Mouse (Mus musculus): ENCODE data around the gene Mff. TPM values are rescaled to one million over a fixed set of nuclear protein-coding genes. Genes with fewer than 3 reads are reported as not detected.

Mff gene
- 157 and 188 TPM in 2 replicates for polyA plus RNA-seq (2015; fragmentation: Nextera tagmentation; extraction: Ambion mirVana)

- peaks cover under 1% of the 10 kb centered on the region; the same call in 1 of the 2 replicates for H3K36me3 ChIP-seq
- ATAC-seq: peak; percentile 99
- H3K4me3 ChIP-seq (replicated peaks): peak within 1 kb of the TSS; percentile 76
- WGBS: 10% methylated on average over 38 of the region's 38 CpGs
- peak within 1 kb of the TSS; percentile 93 for H3K9ac ChIP-seq
- peaks cover 5% of the 10 kb centered on the region for H3K4me1 ChIP-seq (replicated peaks)
- peak within 1 kb of the TSS; percentile 77 for H3K4me2 ChIP-seq (replicated peaks)
- H3K9me3 ChIP-seq: no peaks in the 10 kb centered on the region
- H3K27ac ChIP-seq: peak within 1 kb of the TSS; percentile 66
- no peaks in the 10 kb centered on the region for H3K27me3 ChIP-seq (replicated peaks)
Observed at GRCm38 (mm10) chr1:82724339-82725025, at the start of gene Mff. Gene Mff, plus strand, starts transcription at chr1:82724890.

GRCm38 (mm10) chr1:82686328-82686727, 38.4 kb upstream of the Mff start:
- no peak overlapping the region for H3K4me2 ChIP-seq (replicated peaks)
- WGBS: 78% methylated on average over 5 of the region's 5 CpGs
- H3K4me3 ChIP-seq (replicated peaks): no peak overlapping the region

GRCm38 (mm10) chr1:82686866-82687265, 37.8 kb upstream of the Mff start:
- 89% methylated on average over 2 of the region's 2 CpGs for WGBS
- Histone ChIP-seq H3K4me3 (replicated peaks) (no peak overlapping the region), H3K36me3 (no peaks in the 10 kb centered on the region), H3K27me3 (replicated peaks) (no peaks in the 10 kb centered on the region), H3K4me1 (replicated peaks) (no peaks in the 10 kb centered on the region), H3K9me3 (no peaks in the 10 kb centered on the region), H3K4me2 (replicated peaks) (no peak overlapping the region), H3K27ac (no peak overlapping the region), H3K9ac (no peak overlapping the region)
- ATAC-seq: no peak

More at GRCm38 (mm10) chr1:82686328-82686727, 38.4 kb upstream of the Mff start:
- H3K9ac ChIP-seq: no peak overlapping the region
- no peak for ATAC-seq
- no peaks in the 10 kb centered on the region for H3K9me3 ChIP-seq
- no peak overlapping the region for H3K27ac ChIP-seq
- no peaks in the 10 kb centered on the region for H3K36me3 ChIP-seq
- H3K4me1 ChIP-seq (replicated peaks): no peaks in the 10 kb centered on the region
- H3K27me3 ChIP-seq (replicated peaks): no peaks in the 10 kb centered on the region

- H3K36me3 ChIP-seq: no peaks in the 10 kb centered on the region
- 87% methylated on average over 6 of the region's 6 CpGs for WGBS
- H3K9me3 ChIP-seq: no peaks in the 10 kb centered on the region
Observed at GRCm38 (mm10) chr1:82687931-82688330, 36.8 kb upstream of the Mff start.

GRCm38 (mm10) chr1:82695915-82696314, 28.8 kb upstream of the Mff start:
- H3K27ac ChIP-seq: no peak overlapping the region
- no peaks in the 10 kb centered on the region for H3K27me3 ChIP-seq (replicated peaks)
- H3K4me2 ChIP-seq (replicated peaks): no peak overlapping the region
- no peaks in the 10 kb centered on the region for H3K9me3 ChIP-seq
- no peak for ATAC-seq
- H3K4me1 ChIP-seq (replicated peaks): no peaks in the 10 kb centered on the region
- H3K36me3 ChIP-seq: no peaks in the 10 kb centered on the region
- H3K4me3 ChIP-seq (replicated peaks): no peak overlapping the region
- 52% methylated on average over 3 of the region's 3 CpGs for WGBS
- H3K9ac ChIP-seq: no peak overlapping the region

More at GRCm38 (mm10) chr1:82687931-82688330, 36.8 kb upstream of the Mff start:
- Histone ChIP-seq H3K27ac (no peak overlapping the region), H3K27me3 (replicated peaks) (no peaks in the 10 kb centered on the region), H3K4me2 (replicated peaks) (no peak overlapping the region), H3K9ac (no peak overlapping the region), H3K4me1 (replicated peaks) (no peaks in the 10 kb centered on the region), H3K4me3 (replicated peaks) (no peak overlapping the region)
- ATAC-seq: no peak

DNA sequence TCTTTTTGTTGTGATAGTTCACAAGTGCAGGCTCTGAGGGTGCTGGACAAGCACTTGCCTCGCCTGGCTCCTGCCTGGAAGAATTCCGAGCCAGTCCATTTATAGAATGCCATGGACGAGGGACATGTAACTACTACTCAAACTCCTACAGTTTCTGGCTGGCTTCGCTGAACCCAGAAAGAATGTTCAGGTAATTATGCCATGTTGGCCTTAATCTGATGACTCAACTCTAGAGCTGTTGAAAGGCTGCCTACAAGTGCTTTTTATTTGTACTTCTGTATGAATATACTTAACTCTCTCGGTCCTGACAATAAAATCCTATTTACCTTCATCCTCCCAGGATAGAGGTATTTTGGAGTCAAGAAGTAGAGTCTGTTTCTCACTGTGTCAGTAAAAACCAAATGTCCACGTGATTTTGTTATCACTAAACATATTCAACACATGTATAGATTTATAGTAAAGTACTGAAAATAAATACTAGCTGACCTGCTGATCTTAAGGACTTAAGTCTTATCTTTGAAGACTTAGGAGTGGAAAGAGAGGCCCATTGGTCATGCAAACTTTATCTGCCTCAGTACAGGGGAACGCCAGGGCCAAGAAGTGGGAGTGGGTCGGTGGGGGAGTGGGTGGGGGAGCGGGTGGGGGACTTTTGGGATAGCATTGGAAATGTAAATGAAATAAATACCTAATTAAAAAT, 6.7 kb upstream of the Mff start:
- Histone ChIP-seq H3K27me3 (replicated peaks) (no peaks in the 10 kb centered on the region), H3K4me1 (replicated peaks) (no peaks in the 10 kb centered on the region), H3K36me3 (no peaks in the 10 kb centered on the region), H3K4me2 (replicated peaks) (no peak overlapping the region), H3K9me3 (no peaks in the 10 kb centered on the region), H3K27ac (no peak overlapping the region), H3K4me3 (replicated peaks) (no peak overlapping the region), H3K9ac (no peak overlapping the region)
- no peak for ATAC-seq
- 71% methylated on average over 9 of the region's 9 CpGs for WGBS

DNA sequence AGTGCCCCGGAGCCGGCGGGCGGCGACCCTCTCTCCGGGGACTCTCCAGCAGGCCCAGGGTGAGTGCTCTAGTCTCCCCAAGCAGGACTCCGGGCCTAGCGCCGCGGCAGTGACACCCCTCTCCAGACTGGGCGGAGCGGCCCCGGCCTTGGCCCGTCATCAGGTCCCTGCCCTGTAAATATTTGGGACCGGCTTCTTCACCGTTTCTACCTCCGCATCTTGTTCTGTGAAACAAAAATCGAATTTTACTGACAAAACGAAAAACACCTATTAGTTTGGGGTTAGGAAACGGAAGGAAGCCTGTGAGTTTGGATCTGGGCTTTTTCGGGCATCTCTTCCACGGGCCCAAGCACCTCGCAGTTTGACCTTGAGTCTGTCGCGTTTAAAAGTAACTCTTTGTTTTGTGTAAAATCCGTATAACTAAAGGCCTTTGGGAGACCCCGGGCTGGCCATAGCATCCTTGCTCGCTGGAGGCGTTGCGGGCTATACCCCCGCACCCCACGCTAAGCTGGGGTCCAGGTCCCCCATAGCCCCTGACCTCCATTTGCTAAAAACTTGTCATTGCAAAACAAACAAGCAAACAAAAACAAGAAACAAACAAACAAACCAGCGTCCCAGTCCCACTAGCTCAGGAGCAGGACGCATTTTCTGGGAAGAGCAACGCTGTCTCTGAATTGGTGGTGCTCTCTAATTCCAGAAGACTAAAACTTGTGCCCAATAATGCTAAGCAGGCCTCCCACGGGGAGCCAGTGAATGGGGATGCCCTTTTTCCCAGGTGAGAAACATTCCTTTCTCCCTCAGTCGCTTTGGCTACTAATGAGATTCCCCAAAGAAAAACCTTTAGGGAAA, 560 bp downstream of the Mff start:
- no peaks in the 10 kb centered on the region for H3K27me3 ChIP-seq (replicated peaks)
- 1% methylated on average over 37 of the region's 37 CpGs for WGBS
- H3K9me3 ChIP-seq: no peaks in the 10 kb centered on the region
- H3K4me1 ChIP-seq (replicated peaks): peaks cover 5% of the 10 kb centered on the region
- H3K9ac ChIP-seq: peak overlapping the region; percentile 93
- H3K27ac ChIP-seq: peak overlapping the region; percentile 66
- H3K36me3 ChIP-seq: peaks cover 5% of the 10 kb centered on the region
- H3K4me3 ChIP-seq (replicated peaks): peak overlapping the region; percentile 76
- ATAC-seq: peak; percentile 98
- peak overlapping the region; percentile 77 for H3K4me2 ChIP-seq (replicated peaks)

DNA sequence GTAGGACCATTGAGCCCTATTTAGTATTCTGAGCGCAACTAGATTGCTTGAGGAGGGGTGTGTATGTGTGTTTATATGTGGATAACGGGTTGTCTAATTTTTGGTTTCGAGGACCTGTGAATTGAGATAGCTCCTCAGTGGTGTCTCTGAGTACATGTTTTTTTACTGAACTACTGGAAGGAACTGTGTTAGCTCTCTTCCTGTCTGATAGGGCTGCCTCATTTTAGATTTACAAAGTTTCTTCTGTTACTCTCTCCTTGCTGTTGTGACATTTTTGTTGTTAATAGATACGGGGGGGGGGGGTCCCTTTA, 1.1 kb downstream of the Mff start:
- peaks cover 7% of the 10 kb centered on the region for H3K36me3 ChIP-seq
- H3K9ac ChIP-seq: peak overlapping the region; percentile 93
- H3K27me3 ChIP-seq (replicated peaks): no peaks in the 10 kb centered on the region
- no peak for ATAC-seq
- H3K27ac ChIP-seq: no peak overlapping the region
- peak overlapping the region; percentile 77 for H3K4me2 ChIP-seq (replicated peaks)
- WGBS: 49% methylated on average over 4 of the region's 4 CpGs
- peaks cover 5% of the 10 kb centered on the region for H3K4me1 ChIP-seq (replicated peaks)
- no peaks in the 10 kb centered on the region for H3K9me3 ChIP-seq
- H3K4me3 ChIP-seq (replicated peaks): peak overlapping the region; percentile 76

DNA sequence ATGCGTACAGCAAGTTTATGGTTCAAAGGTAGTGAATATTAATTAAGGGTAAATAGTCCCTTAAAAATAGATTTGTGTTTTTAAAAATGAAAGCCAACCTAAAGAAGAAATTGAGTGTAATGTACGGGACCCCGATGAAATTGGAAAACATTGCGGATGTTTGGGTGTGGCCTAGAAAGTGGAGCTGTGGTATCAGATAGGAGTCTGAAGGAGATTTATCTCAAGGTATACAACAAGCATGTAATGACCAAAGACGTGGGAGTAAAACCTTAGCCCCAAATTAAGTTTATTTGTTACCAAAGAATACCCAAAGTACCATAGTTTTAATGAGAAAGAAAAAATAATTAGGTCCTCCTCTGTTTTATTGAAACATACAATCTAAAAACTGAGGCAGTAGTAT, 1.8 kb downstream of the Mff start:
- Histone ChIP-seq H3K4me3 (replicated peaks) (no peak overlapping the region), H3K27ac (no peak overlapping the region), H3K4me1 (replicated peaks) (peaks cover 5% of the 10 kb centered on the region), H3K4me2 (replicated peaks) (no peak overlapping the region), H3K9me3 (no peaks in the 10 kb centered on the region), H3K36me3 (peaks cover 13% of the 10 kb centered on the region), H3K9ac (no peak overlapping the region), H3K27me3 (replicated peaks) (no peaks in the 10 kb centered on the region)
- ATAC-seq: no peak
- WGBS: 86% methylated on average over 5 of the region's 5 CpGs

DNA sequence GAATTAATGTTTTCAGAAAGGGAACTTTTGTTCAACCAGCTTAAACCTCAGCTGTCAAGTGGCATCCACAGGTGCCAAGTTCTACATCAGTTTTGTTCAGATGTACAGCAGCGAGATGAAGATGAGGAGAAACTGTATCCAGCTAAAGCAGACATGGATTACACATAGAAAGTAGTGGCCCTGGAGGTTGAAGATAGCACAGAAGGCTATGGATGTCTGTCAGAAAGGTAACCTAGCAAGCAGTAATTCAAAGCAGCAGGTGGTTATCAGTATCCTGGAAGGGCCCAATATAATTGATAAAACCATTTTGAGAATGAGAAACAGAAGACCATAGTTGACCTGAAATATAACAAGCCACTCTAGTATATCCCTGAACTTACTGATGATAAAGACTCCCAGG, 8.7 kb downstream of the Mff start:
- Histone ChIP-seq H3K9me3 (no peaks in the 10 kb centered on the region), H3K4me2 (replicated peaks) (no peak overlapping the region), H3K4me1 (replicated peaks) (no peaks in the 10 kb centered on the region), H3K4me3 (replicated peaks) (no peak overlapping the region), H3K36me3 (peaks cover 21% of the 10 kb centered on the region), H3K9ac (no peak overlapping the region), H3K27ac (no peak overlapping the region), H3K27me3 (replicated peaks) (no peaks in the 10 kb centered on the region)
- ATAC-seq: no peak
- WGBS: 98% methylated on average over 1 of the region's 1 CpGs

- WGBS: 73% methylated on average over 1 of the region's 1 CpGs
- H3K9me3 ChIP-seq: no peaks in the 10 kb centered on the region
- no peaks in the 10 kb centered on the region for H3K36me3 ChIP-seq
- no peaks in the 10 kb centered on the region for H3K27me3 ChIP-seq (replicated peaks)
- no peak overlapping the region for H3K9ac ChIP-seq
- ATAC-seq: no peak
- H3K27ac ChIP-seq: no peak overlapping the region
- no peaks in the 10 kb centered on the region for H3K4me1 ChIP-seq (replicated peaks)
- H3K4me3 ChIP-seq (replicated peaks): no peak overlapping the region
- H3K4me2 ChIP-seq (replicated peaks): no peak overlapping the region
Observed at GRCm38 (mm10) chr1:82738066-82738465, 13.4 kb downstream of the Mff start.

DNA sequence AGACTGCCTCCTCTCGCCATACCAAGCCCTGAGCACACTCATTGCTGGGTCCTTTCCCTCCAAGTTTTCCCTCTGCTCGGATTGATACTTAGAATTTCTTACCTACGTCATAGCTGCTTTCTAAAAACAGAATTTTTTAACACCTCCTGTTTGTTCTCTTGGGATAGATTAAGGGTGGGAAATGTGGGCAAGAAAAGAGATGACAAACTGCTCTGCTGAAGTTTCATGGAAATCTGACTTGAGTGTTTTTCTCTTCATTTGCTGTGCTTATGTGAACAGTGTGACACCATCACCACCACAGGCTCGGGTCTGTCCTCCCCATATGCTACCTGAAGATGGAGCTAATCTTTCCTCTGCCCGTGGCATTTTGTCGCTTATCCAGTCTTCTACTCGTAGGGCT, 16.8 kb downstream of the Mff start:
- Histone ChIP-seq H3K27me3 (replicated peaks) (no peaks in the 10 kb centered on the region), H3K36me3 (no peaks in the 10 kb centered on the region; the same call in 1 of the 2 replicates), H3K27ac (no peak overlapping the region), H3K4me1 (replicated peaks) (no peaks in the 10 kb centered on the region), H3K9ac (no peak overlapping the region), H3K9me3 (no peaks in the 10 kb centered on the region), H3K4me2 (replicated peaks) (no peak overlapping the region), H3K4me3 (replicated peaks) (no peak overlapping the region)
- ATAC-seq: no peak
- 85% methylated on average over 7 of the region's 7 CpGs for WGBS

All from intestine, embryonic 15.5 days (tissue).